Mouse (Mus musculus): ENCODE measurements around the gene 4930470P17Rik.

DNA sequence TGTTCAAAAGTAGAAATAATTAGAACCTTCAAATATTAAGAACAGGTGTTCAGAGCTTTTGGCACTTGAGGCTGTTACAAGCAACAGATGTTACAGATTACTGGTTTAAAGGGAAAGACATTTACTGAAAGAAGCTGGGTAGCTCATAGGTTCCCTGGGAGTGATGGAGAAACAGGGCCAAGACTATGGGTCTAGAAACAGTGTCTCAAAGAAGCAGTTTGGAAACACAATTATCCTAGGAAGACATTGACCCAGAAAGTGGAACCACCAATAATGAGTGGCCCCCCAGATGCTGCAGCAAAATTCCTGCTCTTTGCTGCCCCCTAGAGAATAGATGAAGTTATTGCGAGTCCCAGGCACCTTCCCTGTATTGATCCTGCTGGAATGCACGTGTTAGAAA, 4.2 kb downstream of the 4930470P17Rik start:
- TF ChIP-seq CTCF (IDR thresholded peaks at IDR 0.05; ENCODE audit: low read depth, low read length) (no peak), POLR2A (IDR thresholded peaks at IDR 0.05; ENCODE audit: borderline replicate concordance, low read depth, low read length) (no peak)

Measured in bone marrow macrophage, adult 2 months (primary cell).